Mouse (Mus musculus) cerebellum, adult 9-11 months (tissue): ENCODE measurements around the gene Cilp.
"Not testable (repeated sequence)": the region's sequence is repeated elsewhere in the genome, so short reads cannot be mapped to it uniquely, and the experiment has no call there.

Experiments
- DNase-seq: peaks from one replicate; pipeline ENCODE4 v3.0.0; 2022

Cilp gene

DNA sequence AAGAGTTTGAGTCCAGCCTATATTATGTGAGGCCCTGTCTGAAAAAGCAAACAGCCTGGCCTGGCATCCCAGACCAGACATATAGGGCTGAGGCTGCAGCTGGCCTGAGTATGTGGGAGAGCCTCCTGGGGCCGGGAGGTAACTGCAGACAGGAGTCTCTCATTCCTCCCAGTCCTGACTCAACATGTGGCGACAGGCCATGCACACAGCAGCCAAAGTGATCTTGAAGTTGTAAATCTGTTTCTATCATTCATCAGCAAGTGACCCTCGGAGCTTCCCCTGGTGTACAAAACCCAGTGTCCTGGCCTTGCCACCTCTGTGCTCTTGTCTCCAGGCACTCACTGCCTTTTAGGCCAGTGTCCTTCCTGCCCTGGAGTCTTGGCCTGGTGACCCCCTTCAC lies 13.0 kb upstream of the Cilp start:
- DNase-seq = no peak

GRCm38 (mm10) chr9:65255906-65256600 lies 8.9 kb upstream of the Cilp start:
- no peak for DNase-seq

DNA sequence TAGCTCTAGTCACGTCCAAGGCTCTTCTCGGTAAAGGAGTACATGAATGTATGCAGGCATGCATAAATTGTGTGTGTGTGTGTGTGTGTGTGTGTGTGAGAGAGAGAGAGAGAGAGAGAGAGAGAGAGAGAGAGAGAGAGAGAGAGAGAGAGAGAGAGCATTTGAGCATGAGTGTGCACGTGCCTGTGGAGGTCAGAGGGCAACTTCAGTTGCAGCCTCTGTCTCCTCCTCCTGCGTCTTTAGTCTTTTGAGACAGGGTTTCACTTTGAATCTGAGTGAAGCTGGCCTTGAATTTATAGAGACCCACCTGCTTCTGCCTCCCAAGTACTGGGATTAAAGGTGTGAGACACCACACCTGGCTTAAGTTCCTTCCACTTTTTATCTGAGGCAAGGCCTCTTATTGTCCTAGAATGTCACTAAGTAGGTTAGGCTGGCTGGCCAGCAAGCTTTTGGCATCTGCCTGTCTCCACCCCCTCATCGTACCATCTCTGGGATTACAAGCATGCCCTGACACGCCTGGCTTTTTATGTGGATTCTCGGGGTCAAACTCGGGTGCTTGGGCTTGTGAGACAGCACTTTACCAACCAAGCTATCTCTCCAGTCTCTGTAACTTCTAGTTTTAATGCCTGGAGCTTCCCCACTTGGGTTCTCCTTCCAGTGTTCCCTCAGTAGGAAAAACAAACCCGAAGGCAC lies 7.6 kb upstream of the Cilp start:
- no peak for DNase-seq

DNA sequence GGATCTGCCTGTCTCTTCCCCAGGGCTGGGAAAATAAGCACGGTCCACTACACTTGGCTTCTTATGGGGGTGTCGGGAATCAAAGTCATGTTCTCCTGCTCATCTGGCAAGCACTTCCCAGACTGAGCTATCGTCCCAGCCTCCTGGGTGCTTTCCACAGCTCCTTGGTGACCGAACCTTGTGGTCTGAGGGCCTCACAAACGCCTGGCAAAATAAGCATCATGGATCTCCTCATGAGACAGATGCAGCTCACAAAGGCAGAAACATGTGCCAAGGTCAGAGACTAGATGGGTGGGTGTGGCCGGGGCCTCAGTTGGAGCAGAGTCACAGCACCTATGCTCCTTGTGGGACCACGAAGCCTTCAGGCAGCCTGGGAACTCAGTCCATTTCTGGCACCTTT lies 5.6 kb upstream of the Cilp start:
- DNase-seq = no peak

- DNase-seq = peak; percentile 87
Observed at GRCm38 (mm10) chr9:65261591-65262230, 3.3 kb upstream of the Cilp start.

DNA sequence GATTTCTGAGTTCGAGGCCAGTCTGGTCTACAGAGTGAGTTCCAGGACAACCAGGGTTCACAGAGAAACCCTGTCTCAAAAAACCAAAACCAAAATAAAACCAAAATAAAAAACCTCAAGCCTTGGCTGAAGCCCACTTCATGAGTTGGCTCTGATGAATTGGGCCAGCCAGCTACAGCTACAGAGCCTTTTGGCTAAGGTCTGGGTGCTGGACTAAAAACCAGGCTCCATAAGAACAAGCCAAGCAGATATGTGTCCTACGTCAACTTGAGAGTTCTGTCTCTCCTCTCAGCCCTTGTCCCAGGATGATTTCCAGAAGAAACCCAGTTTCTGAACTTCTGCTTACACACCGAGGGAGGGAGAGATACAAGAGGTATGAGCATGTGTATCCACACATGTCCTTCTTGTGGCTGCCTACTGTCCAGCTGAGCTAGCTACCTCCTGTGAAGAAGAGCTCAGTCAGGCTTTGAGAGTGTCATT lies 2.3 kb upstream of the Cilp start:
- no peak for DNase-seq

- peak; percentile 43 for DNase-seq
Observed at GRCm38 (mm10) chr9:65267742-65268515, 2.9 kb downstream of the Cilp start.

DNA sequence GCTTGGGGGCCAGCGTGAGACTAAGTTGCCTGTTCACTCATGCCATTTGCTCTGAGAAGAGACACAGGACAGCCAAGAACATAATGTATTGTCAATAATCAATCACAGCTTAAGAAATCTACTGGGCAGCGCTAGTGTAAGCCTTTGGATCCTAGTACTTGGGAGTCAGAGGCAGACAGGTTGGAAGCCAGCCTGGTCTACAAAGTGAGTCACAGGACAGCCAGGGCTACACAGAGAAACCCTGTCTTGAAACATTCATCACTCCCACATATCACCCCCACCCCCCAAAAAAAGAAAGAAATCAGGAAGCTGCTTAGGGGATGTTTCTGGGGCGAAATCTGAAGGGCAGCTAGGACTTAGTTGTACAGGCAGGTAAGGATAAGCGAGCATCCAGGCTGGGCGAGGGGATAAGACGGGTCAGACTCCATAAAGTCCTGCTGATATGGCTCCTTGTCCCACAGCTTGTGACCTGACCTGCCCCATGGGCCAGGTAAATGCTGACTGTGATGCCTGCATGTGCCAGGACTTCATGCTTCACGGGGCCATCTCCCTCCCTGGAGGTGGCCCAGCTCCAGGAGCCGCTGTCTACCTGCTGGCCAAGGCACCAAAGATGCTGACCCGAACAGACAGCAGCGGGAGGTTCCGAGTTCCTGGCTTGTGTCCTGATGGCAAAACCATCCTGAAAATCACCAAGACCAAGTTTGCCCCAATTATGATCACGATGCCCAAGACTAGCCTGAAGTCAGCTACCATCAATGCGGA lies 8.2 kb downstream of the Cilp start:
- DNase-seq = peak; percentile 53

GRCm38 (mm10) chr9:65273873-65274272 lies 8.9 kb downstream of the Cilp start:
- DNase-seq = no peak

GRCm38 (mm10) chr9:65274851-65275250 lies 9.9 kb downstream of the Cilp start:
- not testable (repeated sequence) for DNase-seq

DNA sequence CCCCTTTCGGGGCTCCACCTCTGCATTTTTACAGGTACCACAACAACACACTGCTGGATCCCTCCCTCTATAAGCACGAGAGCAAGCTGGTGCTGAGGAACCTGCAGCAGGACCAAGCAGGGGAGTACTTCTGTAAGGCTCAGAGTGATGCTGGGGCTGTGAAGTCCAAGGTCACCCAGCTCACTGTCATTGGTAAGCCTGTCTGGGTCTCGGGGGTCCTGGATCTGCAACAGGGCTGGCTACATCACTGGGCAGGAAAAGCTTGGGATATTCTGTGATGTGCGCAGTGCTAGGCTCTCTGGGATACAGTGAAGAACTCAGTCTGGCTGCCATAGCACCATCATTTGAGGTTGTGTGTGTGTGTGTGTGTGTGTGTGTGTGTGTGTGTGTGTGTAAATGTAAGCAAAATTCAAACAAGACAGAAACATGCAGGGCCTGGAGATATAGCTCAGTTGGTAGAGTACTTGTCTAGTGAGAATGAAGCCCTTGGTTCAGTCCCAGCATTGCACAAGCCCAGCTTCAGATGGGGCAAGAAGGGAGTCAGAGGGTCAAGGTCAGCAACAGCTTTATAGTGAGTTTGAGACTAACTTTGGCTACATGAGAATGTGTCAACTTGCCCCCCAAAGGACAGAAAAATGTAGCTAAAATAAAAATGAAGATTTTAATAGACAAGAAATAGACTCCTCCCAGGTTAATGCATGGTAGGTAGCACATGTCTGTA lies 11.0 kb downstream of the Cilp start:
- no peak for DNase-seq

DNA sequence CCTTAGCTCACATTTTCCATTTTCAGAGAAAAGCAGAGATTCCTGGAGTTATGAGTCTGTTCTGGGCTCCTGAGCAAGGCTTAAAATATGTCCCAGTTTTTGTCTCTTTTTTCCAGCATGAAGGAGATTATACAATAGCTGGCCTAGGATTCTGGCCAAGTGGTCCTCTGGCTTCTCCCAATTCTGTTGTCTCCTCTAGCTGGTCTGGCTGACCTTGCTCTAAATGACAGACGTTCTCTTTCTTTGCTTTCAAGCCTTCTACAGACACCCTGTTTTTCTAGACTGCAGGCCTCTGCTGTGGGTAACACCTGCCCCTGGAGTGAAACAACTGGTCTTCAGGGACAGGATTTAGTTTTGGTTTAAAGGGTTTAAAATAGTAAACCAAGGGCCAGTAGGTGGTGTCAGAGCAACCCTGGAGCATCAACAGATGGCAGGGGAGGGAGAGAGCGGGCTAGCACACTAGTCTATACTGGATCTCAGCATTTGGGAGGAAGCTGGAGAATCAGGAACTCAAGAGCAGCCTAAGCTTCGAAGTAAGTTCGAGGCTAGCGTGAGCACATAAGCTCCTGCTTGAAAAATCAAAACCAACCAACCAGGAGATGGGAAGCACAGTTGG lies 16.7 kb downstream of the Cilp start:
- DNase-seq = peak; percentile 66

- DNase-seq = no peak
Observed at GRCm38 (mm10) chr9:65283301-65283700, 18.3 kb downstream of the Cilp start.

DNA sequence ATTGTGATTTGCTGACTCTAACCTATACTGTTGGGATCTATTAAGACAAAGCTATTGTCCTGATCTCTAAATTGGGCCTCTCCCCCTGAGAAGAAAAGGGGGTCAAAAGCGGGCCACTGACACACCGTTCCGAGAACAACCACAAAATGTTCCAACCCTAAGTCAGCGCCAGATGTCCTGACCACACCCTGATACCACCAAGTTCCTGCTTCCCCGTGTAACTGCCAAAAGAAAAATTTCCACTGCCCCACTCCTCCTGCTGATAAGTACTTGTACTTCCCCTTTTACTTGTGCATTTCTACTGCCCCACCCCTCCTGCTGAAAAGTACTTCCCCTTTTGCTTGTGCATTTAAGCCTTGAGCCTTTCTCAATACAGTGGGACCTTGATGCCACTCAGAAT lies 23.3 kb downstream of the Cilp start:
- DNase-seq = not testable (repeated sequence)

DNA sequence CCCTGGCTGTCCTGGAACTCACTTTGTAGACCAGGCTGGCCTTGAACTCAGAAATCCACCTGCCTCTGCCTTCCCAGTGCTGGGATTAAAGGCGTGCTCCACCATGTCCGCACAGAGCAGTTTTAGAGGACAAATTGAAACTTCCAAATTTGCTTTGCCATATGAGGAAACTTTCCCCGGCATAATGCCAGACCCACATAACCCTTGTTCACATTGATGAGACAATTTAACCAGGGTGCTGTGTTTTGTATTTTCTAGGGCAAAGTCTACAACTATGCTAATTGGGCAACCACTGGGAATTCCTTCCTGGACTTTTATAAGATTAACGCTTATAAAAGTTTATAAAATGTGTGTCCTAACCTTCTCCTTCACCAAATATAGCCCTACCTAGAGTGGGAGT lies 25.0 kb downstream of the Cilp start:
- DNase-seq = no peak

DNA sequence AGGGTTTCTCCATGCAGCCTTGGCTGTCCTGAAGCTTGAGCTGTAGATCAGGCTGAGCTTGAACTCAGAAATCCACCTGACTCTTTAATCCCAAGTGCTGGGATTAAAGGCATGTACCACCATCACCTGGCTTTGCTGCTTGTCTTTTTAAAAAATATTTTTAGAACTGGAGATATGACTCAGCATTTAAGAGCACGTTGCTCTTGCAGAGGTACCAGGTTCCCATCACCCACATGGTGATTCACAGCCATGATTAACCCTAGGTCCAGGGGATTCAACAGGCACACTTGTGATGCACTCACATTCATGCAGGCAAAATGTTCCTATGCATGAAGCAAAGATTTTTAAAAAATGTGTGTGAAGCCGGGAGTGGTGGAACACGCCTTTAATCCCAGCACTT lies 27.4 kb downstream of the Cilp start:
- DNase-seq = no peak

DNA sequence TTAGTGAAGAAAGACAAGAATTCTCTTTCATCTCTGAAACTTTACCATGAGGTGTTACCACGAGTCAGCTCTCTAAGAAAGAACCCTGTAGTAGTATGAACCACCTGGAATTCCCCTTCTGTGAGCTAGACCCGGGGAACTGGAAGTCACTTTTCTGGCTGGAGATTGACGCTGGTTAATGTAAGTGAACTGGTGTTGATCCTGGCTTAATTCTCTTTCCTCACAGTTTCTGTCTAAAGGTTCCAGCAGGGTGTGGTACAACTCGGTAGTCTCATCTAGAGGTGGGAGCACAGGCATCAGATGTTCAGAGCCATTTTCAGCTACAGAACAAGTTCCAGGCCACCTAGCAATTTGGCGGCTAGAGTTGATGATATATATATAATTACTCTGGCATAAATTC lies 28.1 kb downstream of the Cilp start:
- DNase-seq = no peak

DNA sequence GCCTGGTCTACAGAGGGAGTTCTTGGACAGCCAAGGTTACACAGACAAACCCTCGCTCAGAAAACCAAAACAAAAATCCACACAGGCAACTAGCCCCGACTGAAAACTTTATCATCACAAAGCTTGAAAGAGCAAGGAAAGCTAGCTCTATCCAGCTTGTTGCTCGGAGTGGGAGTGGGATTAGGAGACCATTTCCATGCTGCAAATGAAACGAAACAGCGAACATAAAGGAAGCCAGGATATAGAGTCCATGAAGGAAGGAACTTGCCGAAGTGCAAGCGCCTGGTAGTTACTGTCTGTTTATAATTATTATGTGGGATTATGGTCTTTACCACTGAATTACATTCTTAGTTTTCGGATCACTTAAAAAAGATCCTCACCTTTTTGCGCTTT lies 28.6 kb downstream of the Cilp start:
- no peak for DNase-seq

- DNase-seq = peak; percentile 98
Observed at GRCm38 (mm10) chr9:65293973-65294715, 29.2 kb downstream of the Cilp start, which contains the start of gene Clpx. Gene Clpx, plus strand, starts transcription at chr9:65294260.

DNA sequence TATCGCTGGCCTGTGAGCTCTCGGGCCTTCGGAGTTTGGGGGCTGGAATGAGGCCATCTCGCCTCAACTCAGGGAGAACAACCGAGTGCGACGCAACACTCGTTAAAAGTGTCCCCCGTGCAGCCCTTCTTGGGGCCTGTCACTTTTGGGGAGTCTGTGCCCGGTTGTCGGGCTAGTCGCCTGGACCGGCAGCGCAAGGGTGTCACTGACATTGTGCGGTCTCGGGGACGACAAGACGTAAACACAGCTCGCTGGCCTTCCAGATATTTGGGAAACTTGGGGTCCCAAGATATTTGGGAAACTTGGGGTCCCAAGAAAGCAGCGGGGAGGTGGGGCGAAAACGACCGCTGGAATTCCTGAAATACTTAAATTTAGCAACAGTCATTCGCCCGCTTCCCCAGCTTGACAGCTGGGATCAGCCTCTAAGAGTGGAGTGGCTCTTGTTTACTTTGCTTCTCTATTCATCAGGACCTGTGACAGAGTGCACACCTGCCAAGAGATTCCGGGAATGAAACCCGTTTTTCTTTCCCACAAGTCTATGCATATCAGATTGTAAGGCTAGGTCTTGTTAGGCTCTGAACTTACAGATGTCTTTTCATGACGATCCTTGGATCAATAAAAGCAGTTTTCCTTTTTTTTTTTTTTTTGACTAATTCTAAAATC lies 29.9 kb downstream of the Cilp start:
- DNase-seq = no peak
